Mouse (Mus musculus) megakaryocyte, embryonic 14.5 days (primary cell): ENCODE results near the gene Edem1. TPM values are rescaled to one million over a fixed set of nuclear protein-coding genes. Genes with fewer than 3 reads are reported as not detected.

Source experiments
- H3K27me3 ChIP-seq: replicated peaks from 2 replicates; pipeline ENCODE3; 2012; ENCODE audit warnings: inconsistent platforms
- H3K36me3 ChIP-seq: replicated peaks from 2 replicates; pipeline ENCODE3; 2012; ENCODE audit warnings: low read length, inconsistent platforms, mixed read lengths
- H3K4me1 ChIP-seq: 2 replicates; pipeline ENCODE4 v1.6.1; 2012; ENCODE audit warnings: inconsistent platforms
- H3K4me3 ChIP-seq: replicated peaks from 2 replicates; pipeline ENCODE3; 2012; ENCODE audit warnings: moderate library complexity, mild to moderate bottlenecking, inconsistent platforms
- H3K9me3 ChIP-seq: 2 replicates; pipeline ENCODE4 v1.6.1; 2012; ENCODE audit warnings: inconsistent platforms
- FLI1 ChIP-seq: IDR thresholded peaks from 2 replicates; pipeline ENCODE4 v1.6.1; 2012; ENCODE audit warnings: low read length, inconsistent platforms, mixed read lengths
- GATA1 ChIP-seq: IDR thresholded peaks from 3 replicates; pipeline ENCODE4 v1.6.1; 2012; ENCODE audit warnings: mixed read lengths, low read length, inconsistent platforms, borderline replicate concordance
- polyA plus RNA-seq: library from polyadenylated mRNA; stranded (reverse); fragments of >175 nt; gene quantifications from 2 replicates; pipeline ENCODE4 v1.2.3, GENCODE M21; 2012; ENCODE audit warnings: low replicate concordance; ENCODE audit not compliant: insufficient read depth

Gene Edem1
- polyA plus RNA-seq, 1 experiment, result 26.4 TPM

DNA sequence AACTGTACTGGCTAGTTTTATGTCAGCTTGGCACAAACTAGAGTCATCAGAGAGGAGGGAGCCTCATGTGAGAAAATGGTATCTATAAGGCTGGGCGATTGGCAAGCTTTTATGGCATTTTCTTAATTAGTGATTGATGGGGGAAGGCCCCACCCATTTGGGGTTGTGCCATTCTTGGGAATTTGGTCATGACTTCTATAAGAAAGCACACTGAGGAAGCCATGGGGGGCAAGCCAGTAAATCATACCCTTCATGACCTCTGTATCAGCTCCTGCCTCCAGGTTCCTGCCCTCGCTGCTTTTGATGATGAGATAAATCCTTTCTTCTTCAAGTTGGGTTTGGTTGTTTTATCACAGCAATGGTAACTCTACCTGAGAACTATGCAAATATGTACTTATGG is 42.0 kb downstream of the Edem1 start:
- TF ChIP-seq GATA1, result no peak
- no peak for TF ChIP-seq FLI1
- Histone ChIP-seq H3K4me3 (no peak overlapping the region), H3K9me3 (0 out of 2 replicates have a peak, but pooled peaks cover 5% of the 10 kb centered on the region), H3K36me3 (no peaks in the 10 kb centered on the region), H3K27me3 (no peaks in the 10 kb centered on the region), H3K4me1 (peaks cover 22% of the 10 kb centered on the region)

DNA sequence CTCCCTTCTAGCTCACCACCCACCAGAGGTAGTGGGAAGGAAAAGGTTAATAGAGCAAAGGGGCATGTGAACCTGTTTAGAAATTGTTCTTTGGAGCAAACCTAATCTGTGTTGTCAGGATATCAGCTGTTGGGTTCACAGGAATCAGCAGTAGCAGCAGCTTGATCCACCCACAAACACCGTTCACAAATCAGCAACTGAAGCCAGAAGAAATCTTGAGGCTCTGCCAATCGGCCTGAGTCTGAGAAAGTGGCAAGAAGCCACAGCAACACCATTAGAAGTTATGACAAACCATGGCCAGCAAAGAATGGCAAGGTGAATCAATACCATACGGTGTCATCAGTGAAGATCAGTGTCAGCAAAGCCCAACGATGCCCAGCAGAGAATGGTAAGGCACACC is 42.8 kb downstream of the Edem1 start:
- no peak for TF ChIP-seq GATA1
- TF ChIP-seq FLI1, result no peak
- H3K9me3 ChIP-seq, result 0 out of 2 replicates have a peak, but pooled peaks cover 5% of the 10 kb centered on the region
- H3K36me3 ChIP-seq, result no peaks in the 10 kb centered on the region
- H3K4me1 ChIP-seq, result peaks cover 29% of the 10 kb centered on the region
- no peaks in the 10 kb centered on the region for H3K27me3 ChIP-seq
- no peak overlapping the region for H3K4me3 ChIP-seq

DNA sequence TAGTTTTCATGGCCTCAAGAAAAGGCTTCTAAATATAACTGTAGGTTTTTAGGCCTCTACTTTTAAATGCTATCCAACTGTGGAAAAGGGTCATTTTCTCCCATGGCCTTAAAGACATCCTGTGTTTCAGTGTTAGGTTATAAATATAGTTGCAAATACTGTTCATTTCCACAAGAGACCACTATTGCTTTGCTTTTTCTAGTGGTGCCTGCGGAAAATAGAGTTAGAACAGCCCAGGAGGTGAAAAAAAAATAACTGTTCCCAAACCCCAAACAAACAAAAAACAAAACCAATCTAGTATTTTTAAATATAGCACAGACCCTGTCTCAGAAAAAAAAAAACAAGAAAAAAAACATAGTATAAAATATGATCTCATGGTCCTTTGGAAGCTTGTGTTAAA is 46.9 kb downstream of the Edem1 start:
- Histone ChIP-seq H3K9me3 (peaks cover 11% of the 10 kb centered on the region), H3K4me1 (peaks cover 54% of the 10 kb centered on the region), H3K36me3 (peaks cover 11% of the 10 kb centered on the region), H3K4me3 (peak overlapping the region; percentile 85), H3K27me3 (no peaks in the 10 kb centered on the region)
- no peak for TF ChIP-seq GATA1
- TF ChIP-seq FLI1, result no peak

DNA sequence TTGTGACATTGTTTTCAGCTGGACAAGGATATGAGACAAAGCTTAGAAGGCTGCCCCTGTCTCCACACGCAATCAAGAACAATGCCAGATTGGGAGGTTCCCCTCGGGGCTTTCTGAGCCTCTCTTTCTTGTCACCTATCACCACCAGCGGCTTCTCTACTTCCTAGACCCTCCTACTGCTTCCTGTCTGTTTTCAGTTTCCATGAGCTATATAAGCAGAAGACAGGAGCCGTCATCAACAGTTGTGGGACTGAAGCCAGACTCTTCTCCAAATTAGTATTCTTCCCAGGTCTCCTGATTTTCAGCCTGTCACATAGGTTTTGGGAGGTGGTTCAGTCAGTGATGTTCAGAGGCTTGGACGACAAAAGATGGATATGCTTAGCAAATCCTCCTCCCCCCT is 47.6 kb downstream of the Edem1 start:
- Histone ChIP-seq H3K27me3 (no peaks in the 10 kb centered on the region), H3K36me3 (peaks cover 12% of the 10 kb centered on the region), H3K4me3 (peak overlapping the region; percentile 85), H3K9me3 (peaks cover 12% of the 10 kb centered on the region), H3K4me1 (peaks cover 61% of the 10 kb centered on the region)
- TF ChIP-seq GATA1 (no peak), FLI1 (no peak)

DNA sequence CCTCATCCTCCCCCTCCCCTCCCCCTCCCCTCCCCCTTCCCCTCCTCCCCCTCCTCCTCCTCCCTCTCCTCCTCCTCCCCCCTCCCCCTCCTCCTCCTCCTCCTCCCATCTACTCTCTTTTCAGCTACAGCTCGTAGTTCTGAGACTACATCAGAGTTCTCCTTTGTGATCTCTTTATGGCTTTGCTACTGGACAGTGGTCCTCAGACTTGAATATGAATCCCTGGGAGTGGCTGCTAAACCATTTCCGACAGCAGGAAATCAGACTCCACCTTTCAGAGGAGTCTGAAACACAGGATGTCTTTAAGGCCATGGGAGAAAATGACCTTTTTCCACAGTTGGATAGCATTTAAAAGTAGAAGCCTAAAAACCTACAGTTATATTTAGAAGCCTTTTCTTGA is 48.0 kb downstream of the Edem1 start:
- TF ChIP-seq GATA1, result no peak
- no peak for TF ChIP-seq FLI1
- Histone ChIP-seq H3K9me3 (peaks cover 13% of the 10 kb centered on the region), H3K27me3 (no peaks in the 10 kb centered on the region), H3K4me3 (no peak overlapping the region), H3K36me3 (peaks cover 16% of the 10 kb centered on the region), H3K4me1 (peaks cover 63% of the 10 kb centered on the region)

DNA sequence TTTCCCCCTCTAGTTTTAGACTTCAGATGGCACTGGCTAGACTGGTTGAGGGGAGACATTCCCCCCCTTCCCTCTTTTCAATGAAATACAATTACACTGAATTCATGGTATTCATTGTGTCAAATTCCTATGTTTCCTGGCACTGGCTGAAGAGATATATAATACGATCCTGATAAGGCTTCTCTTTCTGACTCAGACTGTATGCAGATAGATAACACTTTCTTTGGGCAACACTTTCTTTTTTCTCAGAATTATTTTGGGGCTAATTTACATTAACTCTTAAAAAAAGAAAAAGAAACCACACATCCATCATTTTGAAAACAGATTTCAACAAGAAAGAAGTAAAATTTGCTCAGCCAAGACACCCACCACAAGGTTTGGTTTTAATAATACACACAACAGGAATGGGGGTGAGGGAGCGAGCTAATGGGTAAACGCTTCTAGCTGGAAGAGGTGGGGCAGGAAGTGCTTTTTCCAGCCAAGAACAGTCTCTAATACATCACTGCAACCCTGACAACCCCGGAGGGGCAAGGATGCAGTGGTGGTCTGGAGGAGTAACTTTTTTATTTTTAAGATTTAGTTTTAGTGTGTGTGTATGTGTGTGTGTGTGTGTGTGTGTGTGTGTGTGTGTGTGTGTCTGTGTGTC is 52.0 kb downstream of the Edem1 start:
- TF ChIP-seq FLI1 (no peak), GATA1 (no peak)
- peaks cover 76% of the 10 kb centered on the region for H3K4me1 ChIP-seq
- peaks cover 17% of the 10 kb centered on the region for H3K9me3 ChIP-seq
- peak overlapping the region; percentile 33 for H3K4me3 ChIP-seq
- H3K36me3 ChIP-seq, result peaks cover 26% of the 10 kb centered on the region
- H3K27me3 ChIP-seq, result no peaks in the 10 kb centered on the region

DNA sequence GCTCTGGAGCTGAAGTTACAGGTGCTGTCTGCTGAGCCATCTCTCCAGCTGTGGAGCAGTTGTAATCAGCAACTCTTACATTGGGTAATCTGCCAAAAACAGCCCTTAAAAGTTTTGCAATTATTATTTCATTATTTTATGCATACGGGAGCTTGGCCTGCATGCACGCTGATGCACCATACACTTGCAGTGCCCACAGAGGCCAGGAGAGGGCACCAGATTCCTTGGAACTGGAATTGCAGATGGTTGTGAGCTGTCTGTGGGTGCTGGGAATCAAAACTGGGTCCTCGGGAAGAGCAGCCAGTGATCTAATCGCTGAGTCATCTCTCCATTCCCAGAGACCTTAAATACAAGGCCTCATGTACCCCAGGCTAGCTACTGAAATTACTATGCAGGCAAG is 52.6 kb downstream of the Edem1 start:
- Histone ChIP-seq H3K36me3 (peaks cover 26% of the 10 kb centered on the region), H3K27me3 (no peaks in the 10 kb centered on the region), H3K9me3 (peaks cover 17% of the 10 kb centered on the region), H3K4me1 (peaks cover 76% of the 10 kb centered on the region), H3K4me3 (no peak overlapping the region)
- TF ChIP-seq FLI1 (no peak), GATA1 (no peak)

DNA sequence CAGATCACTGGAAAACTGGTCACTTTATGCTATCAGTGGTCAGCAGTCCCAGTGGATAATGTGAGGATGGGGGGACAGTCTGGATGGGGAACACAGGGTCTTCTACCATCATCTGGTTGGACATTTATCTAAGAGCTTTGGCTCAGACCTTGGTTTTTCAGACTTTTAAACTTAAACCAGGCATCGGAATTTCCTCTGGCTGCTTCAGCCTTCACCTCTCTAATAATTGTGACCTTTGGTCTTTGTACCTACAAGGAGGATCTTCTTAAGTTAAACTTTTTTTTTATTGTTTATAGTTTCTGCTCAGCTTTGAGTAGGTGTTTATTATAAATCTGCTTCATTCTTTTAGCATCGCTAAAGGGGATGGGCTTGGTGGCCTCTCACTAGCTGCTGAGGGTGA is 55.4 kb downstream of the Edem1 start:
- no peaks in the 10 kb centered on the region for H3K27me3 ChIP-seq
- H3K9me3 ChIP-seq, result peaks cover 17% of the 10 kb centered on the region
- peaks cover 23% of the 10 kb centered on the region for H3K36me3 ChIP-seq
- no peak overlapping the region for H3K4me3 ChIP-seq
- TF ChIP-seq FLI1 (no peak), GATA1 (no peak)
- peaks cover 58% of the 10 kb centered on the region for H3K4me1 ChIP-seq

DNA sequence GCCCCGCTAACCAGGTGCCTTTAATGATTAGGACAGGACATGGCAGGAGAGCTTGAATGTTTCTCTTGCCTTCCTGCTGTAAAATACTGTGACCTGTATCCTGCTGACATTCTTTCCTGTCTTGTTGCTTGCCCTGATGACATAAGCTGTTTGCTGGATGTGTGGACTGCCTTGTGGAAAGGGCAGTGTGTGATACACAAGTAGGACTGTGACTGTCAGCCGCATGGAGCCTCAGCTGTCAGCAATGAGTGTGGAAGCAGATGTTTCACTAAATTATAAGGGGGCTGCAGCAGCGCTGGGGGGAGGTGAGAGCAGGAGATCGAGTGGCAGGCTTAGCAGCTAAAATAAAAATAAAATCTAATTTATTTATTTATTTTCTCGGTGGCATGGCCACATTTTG is 56.2 kb downstream of the Edem1 start:
- peaks cover 60% of the 10 kb centered on the region for H3K4me1 ChIP-seq
- H3K4me3 ChIP-seq, result peak overlapping the region; percentile 23
- no peaks in the 10 kb centered on the region for H3K27me3 ChIP-seq
- TF ChIP-seq FLI1, result no peak
- no peak for TF ChIP-seq GATA1
- peaks cover 17% of the 10 kb centered on the region for H3K36me3 ChIP-seq
- H3K9me3 ChIP-seq, result peaks cover 11% of the 10 kb centered on the region

DNA sequence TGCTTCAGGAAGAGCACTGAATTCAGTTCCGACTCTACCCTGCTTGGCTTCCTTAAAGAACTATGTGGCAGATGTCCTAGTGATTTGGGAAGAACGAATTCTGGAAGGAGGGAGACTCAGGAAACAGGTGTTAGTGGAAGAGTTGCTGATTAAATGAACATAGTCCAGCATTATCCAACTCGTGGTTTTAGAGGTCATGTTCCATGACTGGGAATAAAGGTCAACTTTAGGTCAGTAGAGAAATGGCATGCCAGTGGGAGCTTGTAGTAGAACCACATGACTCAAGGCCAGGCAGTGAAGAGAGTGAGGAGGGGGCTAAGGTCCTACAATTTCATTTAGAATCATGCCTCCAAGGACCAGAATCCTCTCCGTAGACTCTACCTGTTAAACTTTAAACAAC is 57.9 kb downstream of the Edem1 start:
- Histone ChIP-seq H3K4me1 (peaks cover 59% of the 10 kb centered on the region), H3K36me3 (peaks cover 14% of the 10 kb centered on the region), H3K9me3 (peaks cover 6% of the 10 kb centered on the region), H3K4me3 (no peak overlapping the region), H3K27me3 (no peaks in the 10 kb centered on the region)
- TF ChIP-seq FLI1 (no peak), GATA1 (no peak)
